19 mouse cellular contexts compared by ENCODE assay signal in genomic region chr4:133082216-133082773, GRCm38 (mm10). TPM values are rescaled to one million over a fixed set of nuclear protein-coding genes. Genes with fewer than 3 reads are reported as not detected.
DNase-seq lines count a peak whose midpoint lies in the region; ATAC-seq lines count a peak whose summit lies in the region.
"Had no signal": no experiment of that assay in that cellular context is flagged by ENCODE, and none has a peak within 500 bp of the region (broad histone marks: within the 10 kb centered on the region; RNA-seq: fewer than 3 reads in every experiment).

No protein-coding gene starts in this region.

- H3K27me3 ChIP-seq in kidney, embryonic 14.5 days (ENCODE audit: control insufficient read depth, insufficient read depth, low read length) = no peaks in the 10 kb centered on the region
- no peaks in the 10 kb centered on the region for H3K27me3 ChIP-seq in embryonic facial prominence, embryonic 15.5 days

- ATAC-seq in kidney, embryonic 14.5 days (ENCODE audit: low FRiP score, low TSS enrichment) = no peak
- no peak for ATAC-seq in embryonic facial prominence, embryonic 15.5 days (ENCODE audit: insufficient number of reproducible peaks, low FRiP score, low TSS enrichment, low read depth)
- no peak for ATAC-seq in megakaryocyte-erythroid progenitor cell, adult 5-6 weeks (replicated peaks; ENCODE audit: low FRiP score, low TSS enrichment, poor library complexity, severe bottlenecking)
- ATAC-seq: forebrain, embryonic 16.5 days had no signal

- 57% methylated on average over 6 of the region's 6 CpGs for WGBS in kidney, embryonic 14.5 days
- WGBS in embryonic facial prominence, embryonic 15.5 days = 68% methylated on average over 6 of the region's 6 CpGs

- DNase-seq in kidney, adult 8-10 months = peak; percentile 60 to 61
- peak; percentile 76 for DNase-seq in adrenal gland, postnatal 10 days
- peak; percentile 55 to 73 for DNase-seq in kidney, postnatal 36 days
- DNase-seq in layer of hippocampus, adult 9-11 months = no peak
- no peak for DNase-seq in urinary bladder, postnatal 36 days (ENCODE audit: low spot score in 2 of 2)
- DNase-seq: cerebellum, adult 8-10 months; heart, postnatal 10 days; left cerebral cortex, postnatal 4 days; liver, embryonic 13.5 days; lung, embryonic 14.5 days had no signal

- H3K9ac ChIP-seq in kidney, embryonic 14.5 days (ENCODE audit: low read depth, low read length) = no peak overlapping the region
- H3K9ac ChIP-seq in embryonic facial prominence, embryonic 15.5 days = no peak overlapping the region
- H3K9ac ChIP-seq: hindbrain, embryonic 12.5 days; liver, embryonic 13.5 days; lung, embryonic 14.5 days; midbrain, embryonic 12.5 days; neural tube, embryonic 12.5 days had no signal

- peaks cover 40% of the 10 kb centered on the region for H3K4me1 ChIP-seq in kidney, embryonic 14.5 days (ENCODE audit: control insufficient read depth, insufficient read depth, low read length)
- H3K4me1 ChIP-seq in embryonic facial prominence, embryonic 15.5 days = peaks cover 49% of the 10 kb centered on the region

- H3K9me3 ChIP-seq in kidney, embryonic 14.5 days (ENCODE audit: control insufficient read depth, low read length) = no peaks in the 10 kb centered on the region
- H3K9me3 ChIP-seq in embryonic facial prominence, embryonic 15.5 days (replicated peaks) = no peaks in the 10 kb centered on the region
- H3K9me3 ChIP-seq: heart, embryonic 10.5 days; hindbrain, embryonic 12.5 days; liver, embryonic 13.5 days; midbrain, embryonic 12.5 days; neural tube, embryonic 12.5 days had no signal

- H3K4me2 ChIP-seq in kidney, embryonic 14.5 days (replicated peaks; ENCODE audit: low read depth, low read length) = no peak overlapping the region
- H3K4me2 ChIP-seq in embryonic facial prominence, embryonic 15.5 days (replicated peaks) = no peak overlapping the region
- H3K4me2 ChIP-seq: hindbrain, embryonic 12.5 days; liver, embryonic 13.5 days; lung, embryonic 14.5 days; midbrain, embryonic 12.5 days; neural tube, embryonic 12.5 days had no signal

- H3K27ac ChIP-seq in kidney, embryonic 14.5 days (ENCODE audit: low read depth, low read length) = no peak overlapping the region
- peak overlapping the region; percentile 73; the same call in 1 of the 2 replicates for H3K27ac ChIP-seq in embryonic facial prominence, embryonic 15.5 days (replicated peaks)
- H3K27ac ChIP-seq: heart, embryonic 10.5 days; hindbrain, embryonic 12.5 days; liver, embryonic 13.5 days; macrophage; midbrain, embryonic 12.5 days; neural tube, embryonic 12.5 days had no signal

- H3K4me3 ChIP-seq in kidney, embryonic 14.5 days (ENCODE audit: low read length) = no peak overlapping the region
- no peak overlapping the region for H3K4me3 ChIP-seq in embryonic facial prominence, embryonic 15.5 days (replicated peaks)
- H3K4me3 ChIP-seq: heart, embryonic 10.5 days; hindbrain, embryonic 12.5 days; liver, embryonic 13.5 days; midbrain, embryonic 12.5 days; neural tube, embryonic 12.5 days had no signal

- peaks cover 21% of the 10 kb centered on the region for H3K36me3 ChIP-seq in kidney, embryonic 14.5 days (ENCODE audit: control insufficient read depth, insufficient read depth, low read length)
- H3K36me3 ChIP-seq in embryonic facial prominence, embryonic 15.5 days = peaks cover 29% of the 10 kb centered on the region
- H3K36me3 ChIP-seq: liver, embryonic 13.5 days had no signal

RNA-seq across cellular contexts. Expression of gene Wasf2, which starts 48.0 kb away (rescaled TPM):
- 103 and 143 TPM in 2 replicates for polyA plus RNA-seq in kidney, embryonic 14.5 days (2014; fragmentation: Nextera tagmentation; extraction: Ambion mirVana)
- total RNA-seq in adrenal gland, postnatal 10 days (2021) = 100 to 1,000 TPM; 122 to 123 TPM
- polyA plus RNA-seq in embryonic facial prominence, embryonic 15.5 days (2015; fragmentation: Nextera tagmentation; extraction: Ambion mirVana) = 116 and 118 TPM in 2 replicates
- total RNA-seq in megakaryocyte-erythroid progenitor cell, adult 5-6 weeks (2014; fragmentation: Nextera tagmentation) = 66.5 and 75.9 TPM in 2 replicates
- 16.7 and 27.7 TPM in 2 replicates for total RNA-seq in megakaryocyte-erythroid progenitor cell, adult 5-6 weeks (2017)

Comparison
In these comparisons a context has a peak if more than half of its experiments do, and no peak if none do; other contexts are left out.
1. DNase-seq: peak in kidney, adult 8-10 months (2 of 2), adrenal gland, postnatal 10 days (single experiment) and kidney, postnatal 36 days (2 of 2); none in layer of hippocampus, adult 9-11 months (single experiment) and urinary bladder, postnatal 36 days (0 of 2).